Mouse (Mus musculus): ENCODE results near the gene Ppp1r3d. TPM values are rescaled to one million over a fixed set of nuclear protein-coding genes. Genes with fewer than 3 reads are reported as not detected.
A peak's percentile ranks its signal among the peaks of the same experiment; 100 is the strongest.

The Ppp1r3d gene
- polyA plus RNA-seq (2015; fragmentation: Nextera tagmentation; extraction: Ambion mirVana) = 2.1 and 2.9 TPM in 2 replicates

- Histone ChIP-seq H3K9me3 (no peaks in the 10 kb centered on the region), H3K27ac (peak within 1 kb of the TSS; percentile 51), H3K4me2 (peak within 1 kb of the TSS; percentile 100), H3K9ac (peak within 1 kb of the TSS; percentile 75), H3K36me3 (peaks cover 6% of the 10 kb centered on the region), H3K4me3 (peak within 1 kb of the TSS; percentile 66), H3K27me3 (peaks cover 22% of the 10 kb centered on the region), H3K4me1 (peaks cover 23% of the 10 kb centered on the region)
- WGBS = under 1% methylated on average over 68 of the region's 74 CpGs
- ATAC-seq (ENCODE audit: insufficient number of reproducible peaks, insufficient read depth, low FRiP score, low TSS enrichment, low read depth) = peak; percentile 75
These were observed at the start of gene Ppp1r3d, which contains the start of gene Fam217b for GRCm38 (mm10) chr2:178414261-178415149. Gene Ppp1r3d, minus strand, starts transcription at chr2:178414472. Gene Fam217b, plus strand, starts transcription at chr2:178414524.

- 59% methylated on average over 5 of the region's 5 CpGs for WGBS
- Histone ChIP-seq H3K27me3 (no peaks in the 10 kb centered on the region), H3K36me3 (no peaks in the 10 kb centered on the region), H3K4me2 (no peak overlapping the region), H3K27ac (no peak overlapping the region), H3K9me3 (no peaks in the 10 kb centered on the region), H3K9ac (no peak overlapping the region), H3K4me3 (no peak overlapping the region), H3K4me1 (peaks cover 10% of the 10 kb centered on the region)
- peak; percentile 10; the same call in 1 of the 2 replicates for ATAC-seq (ENCODE audit: insufficient number of reproducible peaks, insufficient read depth, low FRiP score, low TSS enrichment, low read depth)
These were observed 46.1 kb upstream of the Ppp1r3d start for GRCm38 (mm10) chr2:178460353-178460752.

GRCm38 (mm10) chr2:178457414-178457813 is 43.1 kb upstream of the Ppp1r3d start:
- Histone ChIP-seq H3K27me3 (no peaks in the 10 kb centered on the region), H3K9me3 (no peaks in the 10 kb centered on the region), H3K9ac (no peak overlapping the region), H3K4me1 (peaks cover 20% of the 10 kb centered on the region), H3K4me3 (no peak overlapping the region), H3K27ac (no peak overlapping the region), H3K4me2 (no peak overlapping the region), H3K36me3 (no peaks in the 10 kb centered on the region)
- ATAC-seq (ENCODE audit: insufficient number of reproducible peaks, insufficient read depth, low FRiP score, low TSS enrichment, low read depth) = no peak
- WGBS = 91% methylated on average over 6 of the region's 6 CpGs

- H3K9me3 ChIP-seq = no peaks in the 10 kb centered on the region
- H3K4me1 ChIP-seq = peaks cover 13% of the 10 kb centered on the region
- peak overlapping the region; percentile 78 for H3K27ac ChIP-seq
- ATAC-seq (ENCODE audit: insufficient number of reproducible peaks, insufficient read depth, low FRiP score, low TSS enrichment, low read depth) = peak; percentile 79
- no peak overlapping the region for H3K9ac ChIP-seq
- H3K36me3 ChIP-seq = no peaks in the 10 kb centered on the region
- peak overlapping the region; percentile 40 for H3K4me2 ChIP-seq
- no peak overlapping the region for H3K4me3 ChIP-seq
- no peaks in the 10 kb centered on the region for H3K27me3 ChIP-seq
- WGBS = 13% methylated on average over 17 of the region's 17 CpGs
These were observed 40.6 kb upstream of the Ppp1r3d start for GRCm38 (mm10) chr2:178454664-178455516.

- no peak for ATAC-seq (ENCODE audit: insufficient number of reproducible peaks, insufficient read depth, low FRiP score, low TSS enrichment, low read depth)
- Histone ChIP-seq H3K27ac (no peak overlapping the region), H3K27me3 (no peaks in the 10 kb centered on the region), H3K36me3 (no peaks in the 10 kb centered on the region), H3K9ac (no peak overlapping the region), H3K9me3 (no peaks in the 10 kb centered on the region), H3K4me1 (peaks cover 13% of the 10 kb centered on the region), H3K4me3 (no peak overlapping the region), H3K4me2 (no peak overlapping the region)
- 67% methylated on average over 10 of the region's 10 CpGs for WGBS
These were observed 36.7 kb upstream of the Ppp1r3d start for GRCm38 (mm10) chr2:178450961-178451360.

- Histone ChIP-seq H3K9me3 (no peaks in the 10 kb centered on the region), H3K4me3 (no peak overlapping the region), H3K4me2 (no peak overlapping the region), H3K27ac (no peak overlapping the region), H3K9ac (no peak overlapping the region), H3K4me1 (peaks cover 8% of the 10 kb centered on the region), H3K36me3 (no peaks in the 10 kb centered on the region), H3K27me3 (no peaks in the 10 kb centered on the region)
- ATAC-seq (ENCODE audit: insufficient number of reproducible peaks, insufficient read depth, low FRiP score, low TSS enrichment, low read depth) = no peak
- 3% methylated on average over 2 of the region's 2 CpGs for WGBS
These were observed 36.0 kb upstream of the Ppp1r3d start for GRCm38 (mm10) chr2:178450236-178450635.

GRCm38 (mm10) chr2:178449386-178449785 is 35.1 kb upstream of the Ppp1r3d start:
- Histone ChIP-seq H3K9ac (no peak overlapping the region), H3K4me1 (no peaks in the 10 kb centered on the region), H3K4me2 (no peak overlapping the region), H3K36me3 (no peaks in the 10 kb centered on the region), H3K9me3 (no peaks in the 10 kb centered on the region), H3K4me3 (no peak overlapping the region), H3K27me3 (no peaks in the 10 kb centered on the region), H3K27ac (no peak overlapping the region)
- ATAC-seq (ENCODE audit: insufficient number of reproducible peaks, insufficient read depth, low FRiP score, low TSS enrichment, low read depth) = no peak
- WGBS = 72% methylated on average over 4 of the region's 4 CpGs

- Histone ChIP-seq H3K36me3 (no peaks in the 10 kb centered on the region), H3K4me2 (no peak overlapping the region), H3K9ac (no peak overlapping the region), H3K27ac (no peak overlapping the region), H3K4me3 (no peak overlapping the region), H3K4me1 (peaks cover 17% of the 10 kb centered on the region; the same call in 1 of the 2 replicates), H3K27me3 (no peaks in the 10 kb centered on the region), H3K9me3 (no peaks in the 10 kb centered on the region)
- no peak for ATAC-seq (ENCODE audit: insufficient number of reproducible peaks, insufficient read depth, low FRiP score, low TSS enrichment, low read depth)
- whole genome bisulfite sequencing = 37% methylated on average over 9 of the region's 9 CpGs
These were observed 23.0 kb upstream of the Ppp1r3d start for GRCm38 (mm10) chr2:178437311-178437710.

- no peaks in the 10 kb centered on the region for H3K27me3 ChIP-seq
- no peak overlapping the region for H3K4me2 ChIP-seq
- ATAC-seq (ENCODE audit: insufficient number of reproducible peaks, insufficient read depth, low FRiP score, low TSS enrichment, low read depth) = no peak
- no peak overlapping the region for H3K9ac ChIP-seq
- no peak overlapping the region for H3K4me3 ChIP-seq
- no peak overlapping the region for H3K27ac ChIP-seq
- peaks cover 20% of the 10 kb centered on the region for H3K4me1 ChIP-seq
- WGBS = 57% methylated on average over 2 of the region's 2 CpGs
- no peaks in the 10 kb centered on the region for H3K36me3 ChIP-seq
- H3K9me3 ChIP-seq = no peaks in the 10 kb centered on the region
These were observed 19.6 kb upstream of the Ppp1r3d start for GRCm38 (mm10) chr2:178433903-178434302.

GRCm38 (mm10) chr2:178433495-178433894 is 19.2 kb upstream of the Ppp1r3d start:
- H3K9me3 ChIP-seq = no peaks in the 10 kb centered on the region
- H3K4me1 ChIP-seq = peaks cover 20% of the 10 kb centered on the region
- no peak for ATAC-seq (ENCODE audit: insufficient number of reproducible peaks, insufficient read depth, low FRiP score, low TSS enrichment, low read depth)
- no peaks in the 10 kb centered on the region for H3K27me3 ChIP-seq
- H3K36me3 ChIP-seq = no peaks in the 10 kb centered on the region
- no peak overlapping the region for H3K4me3 ChIP-seq
- H3K27ac ChIP-seq = no peak overlapping the region
- no peak overlapping the region for H3K4me2 ChIP-seq
- H3K9ac ChIP-seq = no peak overlapping the region
- 73% methylated on average over 2 of the region's 2 CpGs for WGBS

GRCm38 (mm10) chr2:178430231-178430630 is 16.0 kb upstream of the Ppp1r3d start, which contains the start of gene Cdh26:
Gene Cdh26, plus strand, starts transcription at chr2:178430531.
- H3K27me3 ChIP-seq = peaks cover 6% of the 10 kb centered on the region; the same call in 1 of the 2 replicates
- no peaks in the 10 kb centered on the region for H3K36me3 ChIP-seq
- H3K4me2 ChIP-seq = no peak within 1 kb of the TSS
- no peaks in the 10 kb centered on the region for H3K9me3 ChIP-seq
- H3K9ac ChIP-seq = no peak within 1 kb of the TSS
- no peak within 1 kb of the TSS for H3K27ac ChIP-seq
- no peak for ATAC-seq (ENCODE audit: insufficient number of reproducible peaks, insufficient read depth, low FRiP score, low TSS enrichment, low read depth)
- WGBS = 93% methylated on average over 4 of the region's 4 CpGs
- peaks cover 12% of the 10 kb centered on the region for H3K4me1 ChIP-seq
- H3K4me3 ChIP-seq = no peak within 1 kb of the TSS

Measured in embryonic facial prominence, embryonic 13.5 days (tissue).